Mouse (Mus musculus) thymus, adult 2 months (tissue): ENCODE results near the gene Ppox.

Experiments
- CTCF ChIP-seq: fragments of 200-500 bp; IDR thresholded peaks from 2 replicates; pipeline ENCODE4 v1.5.1; 2012; ENCODE audit warnings: mild to moderate bottlenecking, control low read depth, low read length, moderate library complexity, borderline replicate concordance; ENCODE audit not compliant: control insufficient read depth, poor library complexity, insufficient read depth; ENCODE audit errors: extremely low read depth
- POLR2A ChIP-seq: fragments of 200-500 bp; IDR thresholded peaks from 2 replicates; pipeline ENCODE4 v1.6.1; 2012; ENCODE audit warnings: mild to moderate bottlenecking, low read length, control low read depth, moderate library complexity; ENCODE audit not compliant: control insufficient read depth, poor library complexity, insufficient read depth; ENCODE audit errors: extremely low read depth

DNA sequence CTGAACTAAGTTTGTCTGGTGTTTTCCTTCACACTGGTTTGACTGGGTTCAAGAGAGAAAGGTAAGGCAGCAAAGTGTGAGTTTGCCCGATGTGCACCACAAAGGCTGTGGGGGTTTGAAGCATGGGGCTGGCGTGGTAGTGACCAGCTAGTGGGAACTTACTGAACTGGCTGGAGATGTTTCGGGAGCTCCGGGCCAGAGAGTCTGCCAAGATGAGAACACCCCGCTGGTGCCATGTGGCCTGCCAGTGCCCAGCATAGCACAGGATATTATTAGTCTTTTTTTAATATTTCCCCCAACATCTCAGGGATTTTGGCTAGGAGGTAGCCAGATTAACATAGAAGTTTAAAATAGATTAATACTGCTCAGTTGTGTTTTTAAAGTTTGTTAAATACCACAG, 39.2 kb upstream of the Ppox start:
- TF ChIP-seq CTCF (no peak), POLR2A (no peak)
